Mouse (Mus musculus) cerebellum, adult 2 months (tissue): ENCODE measurements around the gene Fgd6. TPM values are rescaled to one million over a fixed set of nuclear protein-coding genes. Genes with fewer than 3 reads are reported as not detected.

Source experiments
- DNase-seq, 2 experiments: peaks; one replicate each; pipeline ENCODE4 v3.0.0; 2021
- H3K27ac ChIP-seq: fragments of 200-500 bp; 2 replicates; pipeline ENCODE4 v1.5.1; 2012; ENCODE audit warnings: low read length, control low read depth, inconsistent platforms; ENCODE audit not compliant: insufficient read depth
- H3K27me3 ChIP-seq: fragments of 200-500 bp; 2 replicates; pipeline ENCODE4 v1.6.1; 2012; ENCODE audit warnings: inconsistent platforms, mild to moderate bottlenecking, low read length, moderate library complexity; ENCODE audit not compliant: control insufficient read depth, insufficient read depth
- H3K4me1 ChIP-seq: fragments of 200-500 bp; 2 replicates; pipeline ENCODE4 v1.6.1; 2011; ENCODE audit warnings: low read length; ENCODE audit not compliant: control insufficient read depth, insufficient read depth
- H3K4me3 ChIP-seq: fragments of 200-500 bp; replicated peaks from 2 replicates; pipeline ENCODE3; 2011; ENCODE audit warnings: mild to moderate bottlenecking, low read depth, low read length, control low read depth; ENCODE audit not compliant: insufficient read depth
- CTCF ChIP-seq: fragments of 200-500 bp; IDR thresholded peaks from 2 replicates; pipeline ENCODE4 v1.5.1; 2011; ENCODE audit warnings: low read depth, mild to moderate bottlenecking, control low read depth, low read length, moderate library complexity, borderline replicate concordance; ENCODE audit not compliant: insufficient read depth
- POLR2A ChIP-seq: fragments of 200-500 bp; IDR thresholded peaks from 2 replicates; pipeline ENCODE4 v1.6.1; 2011; ENCODE audit warnings: low read length, control low read depth, borderline replicate concordance; ENCODE audit not compliant: insufficient read depth
- WGBS: fragments of 180-500 bp; shearing (Covaris S2); methylation state at CpG from one replicate; pipeline ENCODE4 v1.1.7; 2018; 5-methylcytosine and 5-hydroxymethylcytosine counted together
- polyA plus RNA-seq: library from polyadenylated mRNA; depleted of rRNA; stranded (reverse); fragments of >200 nt; gene quantifications from 2 replicates; pipeline ENCODE4 v1.2.3, GENCODE M21; 2012

The Fgd6 gene
- polyA plus RNA-seq, 1 experiment = 5.4 TPM

- Histone ChIP-seq H3K4me3 (no peak overlapping the region), H3K27ac (no peak overlapping the region), H3K4me1 (peaks cover 3% of the 10 kb centered on the region), H3K27me3 (no peaks in the 10 kb centered on the region)
- WGBS = 77% methylated on average over 10 of the region's 10 CpGs
- no peak for TF ChIP-seq POLR2A
- TF ChIP-seq CTCF = no peak
- DNase-seq = no peak
Measured at GRCm38 (mm10) chr10:94047845-94048559, 12.2 kb downstream of the Fgd6 start.

DNA sequence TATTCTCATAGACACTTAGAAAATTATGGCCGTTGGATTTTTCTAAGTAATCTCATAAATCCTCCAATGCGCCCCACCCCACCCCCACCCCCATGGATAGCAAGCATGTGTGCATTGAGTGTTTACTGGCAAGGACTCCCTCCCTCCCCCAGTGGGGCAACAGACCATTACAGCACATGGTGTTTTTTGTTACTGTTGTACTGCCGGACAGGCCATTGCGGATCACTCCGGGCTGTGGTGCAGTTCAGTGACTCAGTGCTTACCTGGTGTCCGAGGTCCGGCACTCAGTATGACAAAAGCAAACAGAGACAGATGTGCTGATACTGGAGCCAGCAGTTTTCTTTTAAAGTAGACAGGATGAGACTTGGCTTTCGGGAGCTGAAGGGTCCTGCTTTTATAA is 13.3 kb downstream of the Fgd6 start:
- TF ChIP-seq CTCF (no peak), POLR2A (no peak)
- Histone ChIP-seq H3K4me1 (peaks cover 3% of the 10 kb centered on the region), H3K4me3 (no peak overlapping the region), H3K27ac (no peak overlapping the region), H3K27me3 (no peaks in the 10 kb centered on the region)
- 29% methylated on average over 8 of the region's 8 CpGs for WGBS
- DNase-seq = no peak

DNA sequence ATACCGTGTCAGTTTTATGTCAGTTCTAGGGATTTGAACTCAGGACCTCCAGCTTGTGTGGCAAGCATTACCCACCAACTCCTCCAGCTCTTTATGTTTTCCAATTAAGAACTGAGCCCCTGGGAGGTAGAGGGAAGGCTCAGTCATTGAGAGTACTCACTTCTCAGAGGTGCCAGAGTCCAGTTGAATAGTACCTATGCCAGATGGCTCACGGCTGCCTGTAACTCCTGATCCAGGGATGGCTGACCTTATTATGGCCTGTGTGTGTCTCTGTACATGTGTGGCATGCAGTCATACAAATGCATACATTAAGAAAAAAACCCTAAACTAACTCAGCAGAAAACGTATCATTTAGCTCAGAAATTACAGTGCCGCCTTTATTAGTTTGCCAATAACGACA is 14.9 kb downstream of the Fgd6 start:
- no peak for TF ChIP-seq CTCF
- no peak for TF ChIP-seq POLR2A
- WGBS = 85% methylated on average over 5 of the region's 5 CpGs
- no peak for DNase-seq
- Histone ChIP-seq H3K4me3 (no peak overlapping the region), H3K27ac (no peak overlapping the region), H3K27me3 (no peaks in the 10 kb centered on the region; the same call in 1 of the 2 replicates), H3K4me1 (peaks cover 3% of the 10 kb centered on the region)

GRCm38 (mm10) chr10:94056487-94056886 is 20.7 kb downstream of the Fgd6 start:
- WGBS = 95% methylated on average over 6 of the region's 6 CpGs
- no peak overlapping the region for H3K27ac ChIP-seq
- no peaks in the 10 kb centered on the region; the same call in 1 of the 2 replicates for H3K4me1 ChIP-seq
- no peaks in the 10 kb centered on the region; the same call in 1 of the 2 replicates for H3K27me3 ChIP-seq
- DNase-seq = no peak
- TF ChIP-seq CTCF (no peak), POLR2A (no peak)
- no peak overlapping the region for H3K4me3 ChIP-seq

DNA sequence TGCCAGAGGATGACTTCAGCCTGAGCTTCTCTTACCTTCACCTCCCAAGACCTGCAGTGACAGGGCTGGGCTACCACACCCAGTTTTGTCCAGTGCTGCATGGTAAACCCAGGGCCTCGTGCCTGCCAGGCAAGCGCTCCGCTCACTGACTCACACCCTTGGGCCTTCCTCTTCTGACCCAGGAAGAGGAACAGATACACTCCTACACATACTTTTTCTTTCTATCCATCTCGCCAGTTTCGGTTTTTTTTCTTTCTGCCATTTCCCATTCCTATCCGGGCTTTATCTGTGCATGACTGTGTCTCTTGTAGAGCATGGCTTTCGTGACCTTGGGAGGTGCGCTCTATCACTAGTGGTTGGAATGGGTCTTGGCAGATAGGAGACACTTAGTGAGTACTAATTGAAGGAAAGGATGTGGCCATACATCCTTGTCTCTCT is 23.8 kb downstream of the Fgd6 start:
- Histone ChIP-seq H3K27ac (no peak overlapping the region), H3K4me1 (no peaks in the 10 kb centered on the region; the same call in 1 of the 2 replicates), H3K4me3 (no peak overlapping the region), H3K27me3 (no peaks in the 10 kb centered on the region; the same call in 1 of the 2 replicates)
- 91% methylated on average over 8 of the region's 8 CpGs for WGBS
- no peak for TF ChIP-seq POLR2A
- TF ChIP-seq CTCF = no peak
- DNase-seq = no peak

DNA sequence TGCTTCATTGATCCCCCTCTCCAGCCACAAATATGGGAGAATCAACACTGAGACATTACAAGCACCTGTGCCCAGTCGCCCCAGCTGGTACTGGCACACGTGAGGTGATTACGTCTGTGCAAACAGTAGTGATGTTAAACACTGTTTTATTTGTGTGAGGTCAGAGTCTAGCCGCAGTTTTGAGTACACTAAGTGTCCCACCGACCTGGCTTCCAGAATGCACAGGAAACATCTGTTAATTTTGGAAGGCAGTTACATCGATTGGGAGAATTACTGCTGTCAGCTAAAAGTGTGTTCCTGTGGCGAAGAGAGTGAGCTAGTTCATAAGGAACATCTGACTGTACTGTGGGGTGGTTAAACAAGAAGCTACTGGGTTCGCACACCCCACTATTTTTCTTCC is 24.4 kb downstream of the Fgd6 start:
- WGBS = 51% methylated on average over 8 of the region's 8 CpGs
- Histone ChIP-seq H3K27me3 (no peaks in the 10 kb centered on the region; the same call in 1 of the 2 replicates), H3K27ac (no peak overlapping the region), H3K4me1 (no peaks in the 10 kb centered on the region; the same call in 1 of the 2 replicates), H3K4me3 (no peak overlapping the region)
- TF ChIP-seq POLR2A = no peak
- TF ChIP-seq CTCF = no peak
- no peak for DNase-seq

DNA sequence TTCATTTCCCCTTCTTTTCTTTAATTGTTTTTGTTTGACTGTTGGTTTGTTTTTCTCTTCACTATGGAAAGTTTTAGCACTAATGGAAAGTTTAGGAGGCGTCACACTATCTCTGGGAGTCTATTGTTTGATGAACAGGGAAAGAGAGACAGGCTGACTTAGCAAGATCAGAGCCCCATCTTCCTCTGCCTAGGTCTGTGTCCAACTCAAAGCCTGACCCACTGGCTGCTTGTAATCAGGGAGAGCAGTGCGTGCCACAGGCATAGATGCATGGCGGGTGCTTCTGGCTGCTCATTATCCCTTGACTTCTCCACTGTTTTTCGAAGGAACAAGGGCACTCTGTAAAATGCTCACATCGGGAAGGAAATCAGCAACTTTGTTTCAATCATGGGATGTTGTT is 26.6 kb downstream of the Fgd6 start:
- no peak for DNase-seq
- no peak for TF ChIP-seq CTCF
- TF ChIP-seq POLR2A = no peak
- WGBS = 79% methylated on average over 5 of the region's 5 CpGs
- Histone ChIP-seq H3K4me3 (no peak overlapping the region), H3K27ac (no peak overlapping the region), H3K4me1 (peaks cover 3% of the 10 kb centered on the region; the same call in 1 of the 2 replicates), H3K27me3 (no peaks in the 10 kb centered on the region; the same call in 1 of the 2 replicates)

GRCm38 (mm10) chr10:94066896-94067295 is 31.1 kb downstream of the Fgd6 start:
- TF ChIP-seq POLR2A (no peak), CTCF (no peak)
- no peak overlapping the region for H3K4me3 ChIP-seq
- H3K27ac ChIP-seq = no peak overlapping the region
- H3K27me3 ChIP-seq = no peaks in the 10 kb centered on the region; the same call in 1 of the 2 replicates
- peaks cover 7% of the 10 kb centered on the region for H3K4me1 ChIP-seq
- WGBS = 33% methylated on average over 3 of the region's 3 CpGs
- peak in 1 of 2 experiments; percentile 35 for DNase-seq
